Mouse (Mus musculus) C2C12 (cell line): ENCODE measurements at regions not wholly inside any gene's neighbourhood (a gene's known extent, or its start where the extent isn't known, plus 50 kb on each side); places are given as distances from the start of the nearest gene placed in this dataset.

Source experiments
- H3K27me3 ChIP-seq: one replicate; pipeline ENCODE4 v1.6.1; 2011; ENCODE audit not compliant: control insufficient read depth, insufficient read depth, insufficient read length
- H3K36me3 ChIP-seq: one replicate; pipeline ENCODE4 v1.6.1; 2011; ENCODE audit not compliant: control insufficient read depth, insufficient read depth
- H3K4me3 ChIP-seq: one replicate; pipeline ENCODE4 v1.5.1; 2011; ENCODE audit warnings: mild to moderate bottlenecking, control low read depth; ENCODE audit not compliant: poor library complexity, insufficient read depth, severe bottlenecking
- H3K79me2 ChIP-seq: one replicate; pipeline ENCODE4 v1.6.1; 2011; ENCODE audit not compliant: control insufficient read depth, insufficient read depth
- H3K79me3 ChIP-seq: one replicate; pipeline ENCODE4 v1.6.1; 2011; ENCODE audit warnings: low read depth, control low read depth
- H3ac ChIP-seq: one replicate; pipeline ENCODE3; 2011; ENCODE audit warnings: low read depth; ENCODE audit not compliant: control insufficient read depth, insufficient read length
- CEBPB ChIP-seq: IDR thresholded peaks from one replicate; pipeline ENCODE4 v1.6.1; 2011; ENCODE audit warnings: low read depth, mild to moderate bottlenecking, control low read depth, moderate library complexity
- CTCF ChIP-seq: IDR thresholded peaks from one replicate; pipeline ENCODE4 v1.5.1; 2011; ENCODE audit not compliant: control insufficient read depth, insufficient read depth, insufficient read length
- FOSL1 ChIP-seq: IDR thresholded peaks from one replicate; pipeline ENCODE4 v1.8.0; 2011; ENCODE audit warnings: mild to moderate bottlenecking, low read length; ENCODE audit not compliant: poor library complexity, insufficient read depth, severe bottlenecking
- MAX ChIP-seq: IDR thresholded peaks from one replicate; pipeline ENCODE4 v1.6.1; 2011; ENCODE audit warnings: mild to moderate bottlenecking, control low read depth
- MYOD1 ChIP-seq: IDR thresholded peaks from one replicate; pipeline ENCODE4 v1.6.1; 2011; ENCODE audit warnings: low read depth; ENCODE audit not compliant: control insufficient read depth, insufficient read length
- MYOG ChIP-seq: IDR thresholded peaks from one replicate; pipeline ENCODE4 v1.6.1; 2011; ENCODE audit not compliant: control insufficient read depth, insufficient read length; ENCODE audit errors: extremely low read depth
- USF1 ChIP-seq: IDR thresholded peaks from one replicate; pipeline ENCODE4 v1.6.1; 2011; ENCODE audit warnings: low read depth, mild to moderate bottlenecking, control low read depth, moderate library complexity

DNA sequence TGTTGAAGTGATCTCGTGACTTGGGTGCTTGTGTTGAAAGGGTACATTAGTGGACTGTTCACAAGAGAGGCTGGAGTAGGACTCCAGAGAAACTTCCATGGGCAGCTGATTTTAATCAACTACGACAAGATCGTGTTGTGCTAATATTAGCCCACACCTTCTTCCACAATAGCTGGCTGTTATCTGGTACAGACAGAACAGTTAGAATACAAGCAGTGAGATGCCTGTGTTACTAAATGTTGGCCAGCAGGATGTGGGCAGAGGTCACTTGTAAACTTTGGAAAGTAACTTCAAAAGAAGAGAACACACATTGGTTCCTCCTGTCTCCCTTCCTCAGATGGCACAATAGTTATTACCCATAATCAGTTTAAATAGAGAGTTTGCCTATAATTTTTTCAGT is 57.0 kb upstream of the Ctla4 start:
- H3K4me3 ChIP-seq, result no peak overlapping the region
- TF ChIP-seq MYOD1 (no peak), FOSL1 (no peak), CTCF (no peak), MYOG (no peak), MAX (no peak), USF1 (no peak), CEBPB (no peak)
- H3K27me3 ChIP-seq, result no peaks in the 10 kb centered on the region
- H3ac ChIP-seq, result no peak overlapping the region
- no peaks in the 10 kb centered on the region for H3K79me2 ChIP-seq
- H3K79me3 ChIP-seq, result no peaks in the 10 kb centered on the region
- no peaks in the 10 kb centered on the region for H3K36me3 ChIP-seq

- Histone ChIP-seq H3ac (no peak overlapping the region), H3K79me3 (no peaks in the 10 kb centered on the region), H3K27me3 (no peaks in the 10 kb centered on the region), H3K36me3 (no peaks in the 10 kb centered on the region), H3K4me3 (no peak overlapping the region), H3K79me2 (no peaks in the 10 kb centered on the region)
- TF ChIP-seq MYOD1 (no peak), CTCF (no peak), USF1 (no peak), MAX (no peak), FOSL1 (no peak), MYOG (no peak), CEBPB (no peak)
Observed at GRCm38 (mm10) chr1:60833668-60834067, 53.1 kb upstream of the Ctla4 start.
